Mouse (Mus musculus) small intestine, adult 2 months (tissue): ENCODE data around the gene Timp4.

ENCODE experiments used
- CTCF ChIP-seq: fragments of 200-500 bp; IDR thresholded peaks from 2 replicates; pipeline ENCODE4 v1.5.1; 2012; ENCODE audit warnings: low read depth, mild to moderate bottlenecking, control low read depth, inconsistent platforms, low read length, moderate library complexity, mixed read lengths; ENCODE audit not compliant: insufficient replicate concordance, insufficient read length; ENCODE audit errors: extremely low read depth
- POLR2A ChIP-seq: fragments of 200-500 bp; IDR thresholded peaks from 2 replicates; pipeline ENCODE4 v1.6.1; 2012; ENCODE audit warnings: low read depth, mild to moderate bottlenecking, control low read depth, inconsistent platforms, low read length, moderate library complexity

DNA sequence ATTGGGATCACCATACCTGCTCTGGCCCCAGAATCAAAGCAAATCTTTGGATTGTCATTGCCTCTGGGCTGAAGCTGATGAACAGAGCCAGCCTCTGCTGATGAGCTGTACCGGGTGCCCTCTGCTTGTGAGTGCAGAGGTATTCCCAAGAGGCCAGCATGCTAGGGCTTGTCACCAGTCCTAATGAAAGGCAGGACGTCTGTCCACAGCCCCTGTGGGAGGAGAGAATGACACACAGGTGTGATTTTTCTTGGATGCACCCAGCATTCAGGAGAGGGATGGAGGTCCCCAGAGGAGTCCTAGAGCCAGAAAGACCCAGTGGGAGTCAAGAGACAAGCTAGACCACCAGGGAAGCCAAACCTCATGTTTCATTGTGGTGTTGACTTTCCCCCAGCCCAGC, 27.6 kb upstream of the Timp4 start:
- TF ChIP-seq CTCF (no peak), POLR2A (no peak)
